Mouse (Mus musculus): ENCODE measurements around the gene Inf2.

Inf2 gene

GRCm38 (mm10) chr12:112663303-112663702 is 74.7 kb downstream of the Inf2 start:
- no peak for DNase-seq

DNA sequence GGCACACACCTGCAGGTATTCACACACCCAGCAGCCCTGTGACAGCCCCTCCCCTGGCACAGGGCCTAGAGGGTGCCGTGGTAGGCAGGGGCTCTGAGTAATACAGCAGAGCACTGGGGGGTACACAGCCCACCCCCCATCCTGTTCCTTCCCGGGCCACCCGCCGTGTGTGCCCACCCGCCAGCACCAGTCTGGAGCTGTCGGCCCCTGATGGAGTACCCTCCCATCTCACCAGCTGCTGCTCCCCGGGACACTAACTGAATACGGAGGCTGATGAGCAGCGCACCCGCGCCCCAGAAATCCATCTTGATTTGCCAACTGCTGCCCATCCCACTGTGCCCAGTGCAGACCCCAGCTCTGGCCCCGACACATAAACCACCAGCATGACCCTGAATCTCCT is 75.1 kb downstream of the Inf2 start:
- DNase-seq, result no peak

- no peak for DNase-seq
These were observed 75.5 kb downstream of the Inf2 start for GRCm38 (mm10) chr12:112664124-112664523.

DNA sequence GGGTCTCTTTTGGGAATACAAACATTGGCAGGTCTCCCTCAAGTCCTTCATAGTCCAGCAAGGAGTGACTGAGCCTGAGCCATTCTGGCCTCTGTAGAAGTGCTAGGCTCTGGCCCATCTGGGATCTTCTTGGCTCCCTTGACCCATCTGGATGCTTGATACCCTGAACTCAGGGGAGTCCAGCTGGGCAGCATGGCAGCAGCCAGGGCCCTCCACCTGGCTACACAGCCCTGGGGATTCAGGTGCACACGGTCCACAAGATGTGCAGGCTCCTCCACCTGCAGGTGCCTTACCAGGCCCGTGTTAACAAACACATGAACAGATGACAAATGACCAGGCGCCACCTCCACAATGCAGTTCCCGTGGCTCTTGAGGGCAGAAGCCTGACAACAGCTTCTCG is 76.1 kb downstream of the Inf2 start:
- DNase-seq, result no peak
